Mouse (Mus musculus) neutrophil, adult 59 days (primary cell): ENCODE measurements around the gene A430033K04Rik. TPM values are rescaled to one million over a fixed set of nuclear protein-coding genes. Genes with fewer than 3 reads are reported as not detected.

Experiments used
- total RNA-seq, 2 experiments: library from RNA; stranded (reverse); gene quantifications; 1 replicate in 1 of 2; 2 replicates in 1 of 2; pipeline ENCODE4 v1.2.4; 2023

Gene A430033K04Rik
- 1 to 10 TPM; 1.7 to 2.0 TPM for total RNA-seq

GRCm38 (mm10) chr5:138622645-138623477 lies at the start of gene A430033K04Rik:
Gene A430033K04Rik, plus strand, starts transcription at chr5:138622859.

GRCm38 (mm10) chr5:138619211-138620128 lies 3.2 kb upstream of the A430033K04Rik start, which contains the start of gene Zfp68:
Gene Zfp68, minus strand, starts transcription at chr5:138619761.

Other genes starting within 250 kb of the A430033K04Rik start
- gene Zfp157, start 181.4 kb upstream of the A430033K04Rik start, total RNA-seq, result 1 to 10 TPM; 8.2 to 9.5 TPM
- gene 1700123K08Rik, start 58.1 kb upstream of the A430033K04Rik start, total RNA-seq, result not detected
- gene Zfp68, start 3.1 kb upstream of the A430033K04Rik start, total RNA-seq, result 10 to 100 TPM; 19.5 to 22.6 TPM
- 1 to 10 TPM; 5.1 to 9.4 TPM for gene Fam20c, start 131.7 kb downstream of the A430033K04Rik start, total RNA-seq
- 1 to 10 TPM; 1.5 to 2.0 TPM for gene Gm5294, start 197.2 kb downstream of the A430033K04Rik start, total RNA-seq